Mouse (Mus musculus) heart, embryonic 12.5 days (tissue): ENCODE data around the gene Gm45618. TPM values are rescaled to one million over a fixed set of nuclear protein-coding genes. Genes with fewer than 3 reads are reported as not detected.

Experiments used
- ATAC-seq: fragments of 200-750 bp; cut with Nextera tagmentation; 2 replicates; pipeline ENCODE4 v1.8.0; 2017; ENCODE audit warnings: moderate TSS enrichment, moderate library complexity; ENCODE audit not compliant: insufficient number of reproducible peaks, low FRiP score
- H3K27ac ChIP-seq: fragments of 300-500 bp; sonication (generic); 2 replicates; pipeline ENCODE4 v1.5.1; 2016; ENCODE audit warnings: mild to moderate bottlenecking, moderate library complexity; ENCODE audit not compliant: poor library complexity, severe bottlenecking
- H3K27me3 ChIP-seq: fragments of 300-500 bp; sonication (generic); replicated peaks from 2 replicates; pipeline ENCODE4 v1.6.1; 2016; ENCODE audit warnings: mild to moderate bottlenecking, moderate library complexity
- H3K36me3 ChIP-seq: fragments of 300-500 bp; sonication (generic); 2 replicates; pipeline ENCODE4 v1.6.1; 2016; ENCODE audit warnings: mild to moderate bottlenecking, moderate library complexity
- H3K4me1 ChIP-seq: fragments of 300-500 bp; sonication (generic); replicated peaks from 2 replicates; pipeline ENCODE4 v1.6.1; 2016; ENCODE audit warnings: mild to moderate bottlenecking
- H3K4me2 ChIP-seq: fragments of 300-500 bp; sonication (generic); 2 replicates; pipeline ENCODE4 v1.6.1; 2016; ENCODE audit warnings: mild to moderate bottlenecking, moderate library complexity
- H3K4me3 ChIP-seq: fragments of 300-500 bp; sonication (generic); 2 replicates; pipeline ENCODE4 v1.5.1; 2016; ENCODE audit warnings: mild to moderate bottlenecking
- H3K9ac ChIP-seq: fragments of 300-500 bp; sonication (generic); 2 replicates; pipeline ENCODE4 v1.6.1; 2016; ENCODE audit warnings: mild to moderate bottlenecking, moderate library complexity
- H3K9me3 ChIP-seq: fragments of 300-500 bp; sonication (generic); replicated peaks from 2 replicates; pipeline ENCODE4 v1.6.1; 2016; ENCODE audit warnings: mild to moderate bottlenecking, moderate library complexity
- WGBS: fragments of 180-500 bp; shearing (Covaris S2); methylation state at CpG from one replicate; pipeline ENCODE4 v1.1.7; 2016; 5-methylcytosine and 5-hydroxymethylcytosine counted together
- polyA plus RNA-seq: library from polyadenylated mRNA; unstranded; fragments of >200 nt; fragmentation: Nextera tagmentation; extraction: Ambion mirVana; gene quantifications from 2 replicates; pipeline ENCODE4 v1.2.1, GENCODE M21; 2016

Gene Gm45618
- polyA plus RNA-seq, 1 experiment from 2014 or later: not detected

GRCm38 (mm10) chr7:142083588-142084317 is 36.8 kb downstream of the Gm45618 start:
- WGBS: 33% methylated on average over 12 of the region's 12 CpGs
- Histone ChIP-seq H3K4me2 (0 out of 2 replicates have a peak overlapping the region, but pooled peaks have one; percentile 11), H3K9me3 (no peaks in the 10 kb centered on the region), H3K9ac (0 out of 2 replicates have a peak overlapping the region, but pooled peaks have one; percentile 31), H3K4me1 (peaks cover 60% of the 10 kb centered on the region), H3K27ac (peak overlapping the region; percentile 74), H3K27me3 (peaks cover 52% of the 10 kb centered on the region), H3K36me3 (peaks cover 82% of the 10 kb centered on the region), H3K4me3 (no peak overlapping the region)
- no peak; the same call in 1 of the 2 replicates for ATAC-seq

- Histone ChIP-seq H3K36me3 (peaks cover 76% of the 10 kb centered on the region), H3K4me3 (0 out of 2 replicates have a peak overlapping the region, but pooled peaks have one; percentile 14), H3K4me1 (peaks cover 52% of the 10 kb centered on the region), H3K27ac (no peak overlapping the region), H3K27me3 (peaks cover 52% of the 10 kb centered on the region), H3K4me2 (peak overlapping the region; percentile 44; the same call in 1 of the 2 replicates), H3K9me3 (no peaks in the 10 kb centered on the region), H3K9ac (no peak overlapping the region; the same call in 1 of the 2 replicates)
- ATAC-seq: no peak
- 47% methylated on average over 16 of the region's 16 CpGs for WGBS
Measured at GRCm38 (mm10) chr7:142082607-142083006, 37.9 kb downstream of the Gm45618 start.

- Histone ChIP-seq H3K27me3 (peaks cover 52% of the 10 kb centered on the region), H3K9ac (no peak overlapping the region; the same call in 1 of the 2 replicates), H3K4me2 (peak overlapping the region; percentile 44), H3K4me3 (peak overlapping the region; percentile 14; the same call in 1 of the 2 replicates), H3K4me1 (peaks cover 52% of the 10 kb centered on the region), H3K9me3 (no peaks in the 10 kb centered on the region), H3K36me3 (peaks cover 72% of the 10 kb centered on the region), H3K27ac (no peak overlapping the region)
- WGBS: 15% methylated on average over 35 of the region's 38 CpGs
- no peak for ATAC-seq
Measured at GRCm38 (mm10) chr7:142082179-142082578, 38.4 kb downstream of the Gm45618 start.

GRCm38 (mm10) chr7:142081736-142082135 is 38.8 kb downstream of the Gm45618 start:
- peaks cover 48% of the 10 kb centered on the region for H3K27me3 ChIP-seq
- no peak overlapping the region; the same call in 1 of the 2 replicates for H3K9ac ChIP-seq

GRCm38 (mm10) chr7:142080876-142081275 is 39.7 kb downstream of the Gm45618 start:
- H3K4me2 ChIP-seq: no peak overlapping the region
- H3K4me1 ChIP-seq: peaks cover 45% of the 10 kb centered on the region
- ATAC-seq: no peak
- H3K27ac ChIP-seq: no peak overlapping the region
- H3K4me3 ChIP-seq: no peak overlapping the region
- H3K9me3 ChIP-seq: no peaks in the 10 kb centered on the region
- H3K9ac ChIP-seq: no peak overlapping the region
- WGBS: 79% methylated on average over 2 of the region's 2 CpGs
- H3K36me3 ChIP-seq: peaks cover 59% of the 10 kb centered on the region
- H3K27me3 ChIP-seq: peaks cover 45% of the 10 kb centered on the region

More at GRCm38 (mm10) chr7:142081736-142082135, 38.8 kb downstream of the Gm45618 start:
- Histone ChIP-seq H3K4me1 (peaks cover 52% of the 10 kb centered on the region), H3K4me3 (peak overlapping the region; percentile 14; the same call in 1 of the 2 replicates), H3K9me3 (no peaks in the 10 kb centered on the region), H3K36me3 (peaks cover 67% of the 10 kb centered on the region), H3K27ac (no peak overlapping the region), H3K4me2 (peak overlapping the region; percentile 44)
- ATAC-seq: no peak
- 54% methylated on average over 14 of the region's 17 CpGs for WGBS

GRCm38 (mm10) chr7:142079365-142079764 is 41.2 kb downstream of the Gm45618 start:
- Histone ChIP-seq H3K36me3 (peaks cover 51% of the 10 kb centered on the region), H3K4me2 (no peak overlapping the region), H3K27ac (no peak overlapping the region), H3K4me1 (peaks cover 30% of the 10 kb centered on the region), H3K4me3 (no peak overlapping the region), H3K9me3 (no peaks in the 10 kb centered on the region), H3K9ac (no peak overlapping the region), H3K27me3 (peaks cover 60% of the 10 kb centered on the region)
- ATAC-seq: 0 out of 2 replicates have a peak, but pooled peaks have one; percentile 13
- 68% methylated on average over 5 of the region's 5 CpGs for WGBS

GRCm38 (mm10) chr7:142077138-142077537 is 43.4 kb downstream of the Gm45618 start:
- no peak for ATAC-seq
- 43% methylated on average over 3 of the region's 3 CpGs for WGBS
- H3K27me3 ChIP-seq: peaks cover 44% of the 10 kb centered on the region
- no peak overlapping the region for H3K9ac ChIP-seq
- H3K4me3 ChIP-seq: no peak overlapping the region
- H3K9me3 ChIP-seq: no peaks in the 10 kb centered on the region
- H3K27ac ChIP-seq: peak overlapping the region; percentile 10; the same call in 1 of the 2 replicates
- H3K36me3 ChIP-seq: peaks cover 30% of the 10 kb centered on the region
- H3K4me2 ChIP-seq: no peak overlapping the region; the same call in 1 of the 2 replicates
- H3K4me1 ChIP-seq: peaks cover 18% of the 10 kb centered on the region

GRCm38 (mm10) chr7:142074146-142074886 is 46.2 kb downstream of the Gm45618 start:
- 57% methylated on average over 8 of the region's 8 CpGs for WGBS
- no peaks in the 10 kb centered on the region for H3K9me3 ChIP-seq
- no peak overlapping the region for H3K9ac ChIP-seq
- no peak overlapping the region for H3K4me3 ChIP-seq
- peaks cover 8% of the 10 kb centered on the region for H3K36me3 ChIP-seq
- H3K27me3 ChIP-seq: peaks cover 40% of the 10 kb centered on the region
- no peak overlapping the region for H3K4me2 ChIP-seq
- H3K27ac ChIP-seq: no peak overlapping the region
- H3K4me1 ChIP-seq: peaks cover 19% of the 10 kb centered on the region
- no peak for ATAC-seq

GRCm38 (mm10) chr7:142071717-142072116 is 48.8 kb downstream of the Gm45618 start:
- Histone ChIP-seq H3K9ac (no peak overlapping the region), H3K4me2 (no peak overlapping the region), H3K4me3 (no peak overlapping the region), H3K27ac (no peak overlapping the region), H3K9me3 (no peaks in the 10 kb centered on the region), H3K27me3 (peaks cover 46% of the 10 kb centered on the region), H3K36me3 (no peaks in the 10 kb centered on the region), H3K4me1 (peaks cover 9% of the 10 kb centered on the region)
- ATAC-seq: no peak

GRCm38 (mm10) chr7:142071212-142071578 is 49.3 kb downstream of the Gm45618 start:
- Histone ChIP-seq H3K9me3 (no peaks in the 10 kb centered on the region), H3K36me3 (no peaks in the 10 kb centered on the region), H3K4me1 (0 out of 2 replicates have a peak, but pooled peaks cover 8% of the 10 kb centered on the region), H3K4me3 (no peak overlapping the region), H3K9ac (no peak overlapping the region; the same call in 1 of the 2 replicates), H3K4me2 (peak overlapping the region; percentile 56), H3K27me3 (peaks cover 46% of the 10 kb centered on the region), H3K27ac (no peak overlapping the region)
- WGBS: 8% methylated on average over 9 of the region's 10 CpGs
- 0 out of 2 replicates have a peak, but pooled peaks have one; percentile 45 for ATAC-seq
